Mouse (Mus musculus) megakaryocyte-erythroid progenitor cell, adult 5-6 weeks (primary cell): ENCODE measurements around the gene Rhbdl1. TPM values are rescaled to one million over a fixed set of nuclear protein-coding genes. Genes with fewer than 3 reads are reported as not detected.

ENCODE experiments used
- ATAC-seq: replicated peaks from 2 replicates; pipeline ENCODE4 v1.8.0; 2016; ENCODE audit warnings: mild to moderate bottlenecking, inconsistent platforms; ENCODE audit not compliant: severe bottlenecking, poor library complexity, low FRiP score, low TSS enrichment
- total RNA-seq, 2 experiments: library from RNA; stranded (forward) in 1 of 2; stranded (reverse) in 1 of 2; fragments of 200-1000, 215-1000 nt in 1 of 2; fragments of >200 nt in 1 of 2; fragmentation: Nextera tagmentation in 1 of 2; gene quantifications; 2 replicates each; pipeline ENCODE4 v1.2.3; 2014 to 2017

Gene Rhbdl1
- total RNA-seq, 2 experiments from 2014 or later: 0.47 to 0.50 TPM

GRCm38 (mm10) chr17:25843636-25844395 is 6.7 kb upstream of the Rhbdl1 start:
- 0 out of 2 replicates have a peak, but pooled peaks have one; percentile 11 for ATAC-seq

GRCm38 (mm10) chr17:25843122-25843521 is 6.0 kb upstream of the Rhbdl1 start:
- ATAC-seq: no peak

DNA sequence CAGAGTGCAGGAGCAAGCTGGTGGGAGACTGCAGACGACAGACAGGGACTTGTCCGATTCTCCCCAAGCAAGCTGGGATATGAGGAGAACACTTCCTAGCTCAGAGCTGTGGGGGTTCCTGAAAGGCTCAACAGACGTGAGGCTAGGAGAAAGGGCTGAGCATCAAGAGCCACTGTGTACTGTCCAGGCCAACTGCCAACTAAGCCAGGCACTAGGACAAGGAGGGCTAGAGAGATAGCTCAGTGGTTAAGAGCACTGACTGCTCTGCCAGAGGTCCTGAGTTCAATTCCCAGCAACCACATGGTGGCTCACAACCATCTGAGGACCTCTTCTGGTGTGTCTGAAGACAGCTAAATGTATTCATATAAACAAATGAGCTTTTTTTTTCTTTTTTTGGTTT is 5.4 kb upstream of the Rhbdl1 start:
- no peak for ATAC-seq

DNA sequence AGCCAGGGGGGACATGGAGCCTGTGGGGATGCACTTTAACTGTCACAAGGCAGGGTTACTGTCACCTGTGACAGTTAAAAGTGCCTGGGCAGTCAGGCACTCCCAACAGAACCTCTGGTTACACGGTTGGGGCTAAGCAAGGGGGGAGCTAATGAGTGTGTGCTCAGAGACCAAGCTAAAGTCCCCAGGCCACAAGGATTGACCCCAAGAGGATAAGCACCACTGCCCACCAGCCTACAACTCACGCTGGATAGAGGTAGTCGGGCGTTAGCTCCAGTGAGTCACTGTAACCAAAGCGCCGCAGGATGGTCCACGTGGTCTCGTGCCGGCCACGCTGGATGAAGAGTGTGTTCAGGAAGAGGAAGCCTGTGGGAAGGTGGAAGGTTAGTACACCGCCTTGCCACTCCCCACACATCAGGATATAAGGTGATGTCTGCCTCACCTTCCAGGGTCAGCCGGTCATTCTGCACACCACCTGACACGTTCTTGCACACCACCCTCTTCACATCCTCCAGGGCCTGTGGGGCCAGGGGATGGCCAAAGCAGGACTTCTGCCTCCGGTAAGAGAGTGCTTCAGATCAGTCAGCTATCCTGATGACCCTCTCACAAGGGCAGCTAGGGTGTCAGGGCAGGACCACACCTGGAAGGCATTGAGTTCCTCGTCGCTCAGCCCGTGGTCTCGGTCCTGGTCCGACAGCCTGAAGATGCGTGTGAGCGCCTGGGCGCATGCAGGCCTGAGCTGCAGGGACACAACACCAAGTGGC is 4.2 kb upstream of the Rhbdl1 start, which contains the start of gene Gm20683:
Gm20683 (minus strand) TSS at position 647 of the 764 bp plus-strand sequence.
- no peak for ATAC-seq

DNA sequence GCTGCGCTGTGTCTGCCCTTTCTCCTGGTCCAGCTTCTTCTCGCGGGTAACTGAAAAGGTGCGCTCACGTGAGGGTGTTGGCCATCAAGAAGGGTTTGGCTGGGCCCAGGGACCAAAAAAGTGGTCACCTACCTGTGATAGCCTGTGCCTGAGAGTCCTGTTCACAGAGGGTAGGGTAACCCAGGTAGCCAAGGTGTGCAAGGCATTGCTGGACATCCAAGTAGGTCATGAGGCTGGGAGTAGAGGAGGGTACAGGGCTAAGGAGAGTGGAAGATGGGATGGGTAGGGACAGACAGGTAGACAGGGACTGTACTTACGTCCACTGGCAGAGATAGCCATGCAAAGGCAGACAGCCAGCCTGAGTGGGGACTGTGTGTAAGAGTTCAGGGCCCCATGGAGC is 3.4 kb upstream of the Rhbdl1 start:
- ATAC-seq: no peak

GRCm38 (mm10) chr17:25839455-25840235 is 2.5 kb upstream of the Rhbdl1 start:
- ATAC-seq: no peak

DNA sequence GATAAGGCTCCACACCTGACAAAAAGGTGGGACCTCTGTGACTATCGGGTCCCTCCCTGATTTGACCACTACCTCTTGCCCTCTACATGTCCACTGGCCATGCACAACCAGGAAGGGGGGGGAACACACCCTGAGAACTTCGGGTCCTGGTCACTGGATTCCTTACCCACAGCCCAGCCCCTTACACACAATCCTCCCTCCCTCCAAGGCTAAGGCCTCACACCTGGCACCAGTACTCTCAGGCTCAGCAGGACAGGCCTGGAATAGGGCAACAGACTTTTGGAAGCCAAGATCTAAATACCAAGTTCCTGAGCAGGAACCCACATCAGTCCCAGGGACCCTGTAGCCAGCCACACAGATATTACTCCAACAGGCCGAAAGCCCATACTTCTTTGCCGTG is 1.8 kb upstream of the Rhbdl1 start:
- no peak for ATAC-seq

GRCm38 (mm10) chr17:25837533-25837932 is 438 bp upstream of the Rhbdl1 start:
- no peak for ATAC-seq

GRCm38 (mm10) chr17:25836397-25837075 is 559 bp downstream of the Rhbdl1 start:
- ATAC-seq: no peak

GRCm38 (mm10) chr17:25835816-25836215 is 1.3 kb downstream of the Rhbdl1 start:
- ATAC-seq: no peak

- no peak for ATAC-seq
These were observed 1.8 kb downstream of the Rhbdl1 start for GRCm38 (mm10) chr17:25835301-25835700.

DNA sequence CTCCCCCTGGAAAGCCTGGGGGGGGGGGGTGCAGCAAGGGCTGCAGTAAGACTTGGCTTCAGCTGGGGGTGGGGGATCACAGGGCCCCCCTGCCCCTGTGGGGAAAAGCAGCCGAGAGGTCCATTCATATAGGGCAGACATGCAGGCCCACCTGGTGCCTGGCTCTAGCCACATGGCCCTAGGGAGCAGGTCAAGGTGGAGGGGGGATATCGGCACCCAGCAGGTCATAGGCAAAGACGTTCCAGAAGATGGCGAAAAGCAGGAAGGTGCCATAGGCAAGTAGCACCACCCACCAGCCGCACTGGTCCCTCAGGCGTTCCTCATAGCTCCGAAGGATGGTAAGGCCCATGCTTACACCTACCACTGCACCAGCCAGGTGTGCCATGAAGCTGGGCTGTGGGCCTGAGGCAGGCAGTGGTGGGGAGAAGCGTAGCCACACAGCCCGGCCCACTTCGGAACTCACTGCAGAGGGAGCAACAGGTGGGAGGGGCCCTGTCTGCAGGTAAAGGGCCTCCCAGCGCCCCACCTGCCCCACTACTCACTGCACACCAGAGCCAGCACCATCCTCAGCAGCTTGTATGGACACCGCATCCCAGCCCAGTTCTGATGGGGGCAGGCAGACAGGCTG is 2.4 kb downstream of the Rhbdl1 start:
- ATAC-seq: no peak

- ATAC-seq: no peak
These were observed 3.0 kb downstream of the Rhbdl1 start for GRCm38 (mm10) chr17:25833961-25834594.

- ATAC-seq: peak; percentile 7; the same call in 1 of the 2 replicates
These were observed 3.8 kb downstream of the Rhbdl1 start, which contains the start of gene Stub1 for GRCm38 (mm10) chr17:25833291-25833663. Gene Stub1, minus strand, starts transcription at chr17:25833404.

GRCm38 (mm10) chr17:25832436-25833290 is 4.4 kb downstream of the Rhbdl1 start:
- peak; percentile 72 for ATAC-seq

GRCm38 (mm10) chr17:25831451-25832281 is 5.4 kb downstream of the Rhbdl1 start:
- ATAC-seq: no peak
